Mouse (Mus musculus) c-Kit-positive CD71-negative TER-119-negative erythroid progenitor cells, embryonic 14.5 days (primary cell): Measurements from ENCODE around the gene Daw1.

ENCODE experiments used
- DNase-seq: peaks from one replicate; pipeline ENCODE4 v3.0.0-alpha.2; 2013; ENCODE audit warnings: low read depth

The Daw1 gene

GRCm38 (mm10) chr1:83209981-83210380 lies 50.4 kb downstream of the Daw1 start:
- DNase-seq = no peak

DNA sequence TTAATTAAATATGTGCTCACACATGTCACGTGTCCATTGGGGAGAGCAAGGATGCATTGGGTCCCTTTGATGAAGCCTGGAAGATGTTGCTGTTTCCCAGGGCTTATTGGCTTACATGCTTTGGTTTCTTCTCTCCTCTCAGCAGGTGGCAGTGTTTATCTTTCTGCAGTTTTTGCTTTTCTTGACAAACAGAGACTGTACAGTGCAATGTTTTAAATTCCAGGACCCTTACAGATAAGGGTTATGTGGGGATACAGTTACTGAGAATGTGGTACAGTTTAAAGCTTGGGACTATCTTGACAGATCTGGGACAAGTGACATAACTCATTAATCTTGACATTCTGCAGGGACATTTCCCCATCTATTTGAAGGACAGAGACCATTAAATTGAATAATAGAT lies 58.7 kb downstream of the Daw1 start:
- DNase-seq = no peak

DNA sequence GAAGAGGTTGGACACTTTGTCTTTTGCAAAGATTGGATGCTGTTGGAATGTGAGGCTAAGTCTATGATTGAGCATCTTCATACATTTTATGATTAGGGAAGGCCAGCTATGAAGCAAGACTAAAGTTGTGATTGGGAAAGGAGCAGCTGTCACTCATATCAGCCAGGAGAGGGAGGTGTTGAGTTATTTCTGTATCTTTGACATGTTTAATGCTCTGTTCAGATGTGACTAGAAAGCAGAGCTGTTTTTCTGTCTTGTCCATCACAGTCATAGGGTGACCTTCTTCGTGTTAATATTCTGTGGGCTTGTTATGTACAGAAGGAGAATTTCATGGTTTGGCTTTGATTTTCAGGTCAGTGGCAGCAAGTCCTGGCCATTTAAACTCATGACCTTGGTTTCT lies 63.5 kb downstream of the Daw1 start:
- no peak for DNase-seq

GRCm38 (mm10) chr1:83224423-83224960 lies 64.9 kb downstream of the Daw1 start:
- no peak for DNase-seq

- DNase-seq = no peak
Observed at GRCm38 (mm10) chr1:83227946-83228345, 68.4 kb downstream of the Daw1 start.

GRCm38 (mm10) chr1:83248235-83248746 lies 88.7 kb downstream of the Daw1 start:
- DNase-seq = no peak

- DNase-seq = no peak
Observed at GRCm38 (mm10) chr1:83251746-83252145, 92.2 kb downstream of the Daw1 start.
